Comparison of ENCODE assay signal across 12 mouse cellular contexts in the genomic region with DNA sequence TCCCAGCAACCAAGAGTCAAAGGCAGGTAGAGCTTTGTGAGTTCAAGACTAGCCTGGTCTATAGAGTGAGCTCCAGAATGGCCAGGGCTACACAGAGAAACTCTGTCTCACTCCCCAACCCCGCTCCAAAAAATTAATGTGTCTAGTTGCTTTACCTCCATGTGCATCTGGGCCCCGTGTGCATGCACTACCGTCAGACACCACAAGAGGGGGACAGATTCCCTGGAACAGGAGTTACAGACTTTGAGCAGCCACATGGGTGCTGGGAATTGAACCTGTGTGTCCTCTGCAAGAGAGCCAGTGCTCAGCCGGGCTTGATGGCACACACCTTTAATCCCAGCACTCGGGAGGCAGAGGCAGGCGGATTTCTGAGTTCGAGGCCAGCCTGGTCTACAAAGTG. TPM values are rescaled to one million over a fixed set of nuclear protein-coding genes. Genes with fewer than 3 reads are reported as not detected.
DNase-seq lines count a peak whose midpoint lies in the region; TF ChIP-seq lines count a peak whose summit lies in the region.
"Had no signal": no experiment of that assay in that cellular context is flagged by ENCODE, and none has a peak within 500 bp of the region (broad histone marks: within the 10 kb centered on the region; RNA-seq: fewer than 3 reads in every experiment).

No protein-coding gene starts in this region.

- peaks cover 0 to 13% of the 10 kb centered on the region in 2 experiments; a peak in 2 of 4 replicates for H3K36me3 ChIP-seq in MEL (ENCODE audit: control insufficient read depth in 1 of 2, insufficient read depth in 2 of 2, low read length in 2 of 2)
- H3K36me3 ChIP-seq: forebrain, embryonic 10.5 days had no signal

- peak; percentile 74 for TF ChIP-seq RAD21 in MEL (IDR thresholded peaks at IDR 0.05; ENCODE audit: low read depth, low read length)

- H3K9ac ChIP-seq in MEL (ENCODE audit: control insufficient read depth, low read depth, low read length, poor library complexity, severe bottlenecking): no peak overlapping the region

- H3K79me2 ChIP-seq in MEL (ENCODE audit: control insufficient read depth, insufficient read depth, low read length, poor library complexity): no peaks in the 10 kb centered on the region

- H3K4me1 ChIP-seq in lung, adult 2 months (ENCODE audit: control insufficient read depth, insufficient read depth, low read length): no peaks in the 10 kb centered on the region
- H3K4me1 ChIP-seq in MEL (ENCODE audit: control insufficient read depth in 1 of 2, insufficient read depth in 2 of 2, low read length in 2 of 2): peaks cover 2 to 12% of the 10 kb centered on the region in 2 experiments; a peak in 2 of 4 replicates
- peaks cover 2% of the 10 kb centered on the region for H3K4me1 ChIP-seq in cortical plate, adult 2 months (ENCODE audit: control insufficient read depth, insufficient read depth, low read length)

- TF ChIP-seq EP300 in MEL (IDR thresholded peaks at IDR 0.05; ENCODE audit: low read depth in 1 of 2, low read length in 2 of 2): no peak

- no peak for TF ChIP-seq POLR2A in lung, adult 2 months (IDR thresholded peaks at IDR 0.05; ENCODE audit: borderline replicate concordance, extremely low read depth, low read depth, low read length)
- TF ChIP-seq POLR2A in MEL (IDR thresholded peaks at IDR 0.05; ENCODE audit: control insufficient read depth in 1 of 2, insufficient read depth in 1 of 2, low read depth in 1 of 2, low read length in 2 of 2, poor library complexity in 1 of 2): no peak
- no peak for TF ChIP-seq POLR2A in cortical plate, adult 2 months (IDR thresholded peaks at IDR 0.05; ENCODE audit: extremely low read depth, insufficient read depth, low read length)

- H3K9me3 ChIP-seq in MEL (replicated peaks; ENCODE audit: insufficient read depth, low read length): no peaks in the 10 kb centered on the region

- TF ChIP-seq CTCF in lung, adult 2 months (IDR thresholded peaks at IDR 0.05; ENCODE audit: insufficient read depth, low read length): peak; percentile 35
- TF ChIP-seq CTCF in MEL (IDR thresholded peaks at IDR 0.05 in 2 of 3, conservative IDR thresholded peaks at IDR 0.05 in 1 of 3; ENCODE audit: control insufficient read depth in 1 of 3, insufficient read depth in 1 of 3, low read depth in 2 of 3, low read length in 3 of 3, poor library complexity in 1 of 3, severe bottlenecking in 1 of 3): peak; percentile 74 to 77 (median 75)
- TF ChIP-seq CTCF in cortical plate, adult 2 months (IDR thresholded peaks at IDR 0.05; ENCODE audit: extremely low read depth, insufficient read depth, low read length): 0 out of 2 replicates have a peak, but pooled peaks have one; percentile 4

- H3K4me3 ChIP-seq in lung, adult 2 months (replicated peaks; ENCODE audit: extremely low read depth, low read depth, low read length): no peak overlapping the region
- H3K4me3 ChIP-seq in MEL (ENCODE audit: control insufficient read depth in 1 of 2, insufficient read depth in 1 of 2, low read depth in 2 of 2, low read length in 2 of 2): no peak overlapping the region
- no peak overlapping the region for H3K4me3 ChIP-seq in cortical plate, adult 2 months (ENCODE audit: insufficient read depth, low read length)
- H3K4me3 ChIP-seq: forebrain, embryonic 10.5 days had no signal

- H3K27ac ChIP-seq in MEL (ENCODE audit: control insufficient read depth, low read depth, low read length): no peak overlapping the region
- no peak overlapping the region for H3K27ac ChIP-seq in cortical plate, adult 2 months (ENCODE audit: insufficient read depth, low read length)
- H3K27ac ChIP-seq: forebrain, embryonic 10.5 days had no signal

- peaks cover 10% of the 10 kb centered on the region in 2 experiments for H3K27me3 ChIP-seq in MEL (ENCODE audit: control insufficient read depth in 1 of 2, insufficient read depth in 2 of 2, low read length in 2 of 2)

- intact Hi-C loops in left cerebral cortex, postnatal 25 days (cut with DNase I): no loop called here
- intact Hi-C loops in heart, postnatal 10 days (cut with DNase I): no loop called here

- no peak for DNase-seq in lung, adult 2 months
- no peak for DNase-seq in lung, postnatal 10 days
- peak; percentile 75 for DNase-seq in MEL (ENCODE audit: low read depth, low spot score)
- peak; percentile 20 to 56 for DNase-seq in spleen, postnatal 10 days (ENCODE audit: low spot score in 2 of 2)
- no peak for DNase-seq in layer of hippocampus, adult 9-10 months (ENCODE audit: low spot score)
- no peak for DNase-seq in left cerebral cortex, postnatal 25 days (ENCODE audit: low spot score in 2 of 2)
- DNase-seq in heart, postnatal 10 days: no peak
- DNase-seq: midbrain, embryonic 14.5 days had no signal

- 90% methylated on average over 7 of the region's 7 CpGs for WGBS in lung, adult 2 months

TF ChIP-seq in MEL, 35 proteins besides CTCF, POLR2A, EP300 and RAD21:
- TF ChIP-seq MYC (IDR thresholded peaks at IDR 0.05; ENCODE audit: low read depth, low read length): peak; percentile 38; the same call in 1 of the 2 replicates
- peak; percentile 67 for TF ChIP-seq SMC3 (IDR thresholded peaks at IDR 0.05; ENCODE audit: low read depth, low read length)
- no peak for TF ChIP-seq MAX (IDR thresholded peaks at IDR 0.05; ENCODE audit: low read length)
- no peak for TF ChIP-seq NELFE (IDR thresholded peaks at IDR 0.05; ENCODE audit: low read depth, low read length)
- TF ChIP-seq ZC3H11A (IDR thresholded peaks at IDR 0.05; ENCODE audit: low read depth, low read length): peak; percentile 51; the same call in 1 of the 2 replicates
- TF ChIP-seq KAT2A (conservative IDR thresholded peaks at IDR 0.05; ENCODE audit: low read depth, low read length): no peak
- no peak for TF ChIP-seq ZKSCAN1 (IDR thresholded peaks at IDR 0.05; ENCODE audit: low read depth, low read length)
- TF ChIP-seq UBTF (IDR thresholded peaks at IDR 0.05; ENCODE audit: borderline replicate concordance, insufficient read depth, low read depth, low read length): no peak
- TF ChIP-seq ZMIZ1 (IDR thresholded peaks at IDR 0.05; ENCODE audit: low read depth, low read length): no peak
- no peak for TF ChIP-seq ETS1 (IDR thresholded peaks at IDR 0.05; ENCODE audit: low read depth, low read length)
- no peak for TF ChIP-seq CHD1 (IDR thresholded peaks at IDR 0.05; ENCODE audit: low read depth, low read length)
- no peak for TF ChIP-seq TAL1 (IDR thresholded peaks at IDR 0.05; ENCODE audit: low read length)

RNA-seq across cellular contexts. Expression of a gene that starts 17.0 kb away (rescaled TPM):
- not detected in 2 replicates for polyA plus RNA-seq in lung, adult 2 months (2012; rRNA removed)
- total RNA-seq in MEL (2012; rRNA removed): 0.07 TPM in 1 of 2 replicates, not detected in the other
- polyA plus RNA-seq in MEL (2012; ENCODE audit: insufficient read depth in 1 of 2, insufficient read length in 2 of 2, low read depth in 1 of 2, low replicate concordance in 2 of 2, missing spikeins in 1 of 2): under 1 TPM in 1 of 2 experiments, not detected in 1; 0.01 TPM
- not detected in 2 replicates for polyA plus RNA-seq in cortical plate, adult 2 months (2012; rRNA removed)
- total RNA-seq in left cerebral cortex, postnatal 25 days (2021): under 1 TPM; 0.09 to 0.14 TPM
- under 1 TPM in 1 of 2 experiments, not detected in 1; 0.05 TPM for total RNA-seq in heart, postnatal 10 days (2021)
- polyA plus RNA-seq: forebrain, embryonic 10.5 days; heart, embryonic 16.5 days; midbrain, embryonic 14.5 days had no signal

RNA-seq across cellular contexts. Expression of a gene that starts 17.5 kb away (rescaled TPM):
- polyA plus RNA-seq in lung, adult 2 months (2012; rRNA removed): 27.7 and 29.8 TPM in 2 replicates
- 16.4 and 17.1 TPM in 2 replicates for total RNA-seq in MEL (2012; rRNA removed)
- polyA plus RNA-seq in MEL (2012; ENCODE audit: insufficient read depth in 1 of 2, insufficient read length in 2 of 2, low read depth in 1 of 2, low replicate concordance in 2 of 2, missing spikeins in 1 of 2): 100 to 1,000 TPM in 1 of 2 experiments, 10 to 100 TPM in 1; 30.8 to 123 TPM
- 27.7 and 28.5 TPM in 2 replicates for polyA plus RNA-seq in cortical plate, adult 2 months (2012; rRNA removed)
- total RNA-seq in left cerebral cortex, postnatal 25 days (2021): 10 to 100 TPM; 42.6 to 42.8 TPM
- 10 to 100 TPM; 33.4 to 33.5 TPM for total RNA-seq in heart, postnatal 10 days (2021)

RNA-seq across cellular contexts. Expression of a gene that starts 50.2 kb away (rescaled TPM):
- 3.2 and 4.8 TPM in 2 replicates for polyA plus RNA-seq in lung, adult 2 months (2012; rRNA removed)
- 5.4 and 7.5 TPM in 2 replicates for total RNA-seq in MEL (2012; rRNA removed)
- 1 to 10 TPM in 1 of 2 experiments, not detected in 1; 7.4 TPM for polyA plus RNA-seq in MEL (2012; ENCODE audit: insufficient read depth in 1 of 2, insufficient read length in 2 of 2, low read depth in 1 of 2, low replicate concordance in 2 of 2, missing spikeins in 1 of 2)
- 10.0 and 12.5 TPM in 2 replicates for polyA plus RNA-seq in cortical plate, adult 2 months (2012; rRNA removed)
- 10 to 100 TPM; 11.9 to 13.6 TPM for total RNA-seq in left cerebral cortex, postnatal 25 days (2021)
- 1 to 10 TPM; 8.4 to 9.4 TPM for total RNA-seq in heart, postnatal 10 days (2021)

RNA-seq across cellular contexts. Expression of a gene that starts 50.5 kb away (rescaled TPM):
- polyA plus RNA-seq in lung, adult 2 months (2012; rRNA removed): not detected in 2 replicates
- total RNA-seq in MEL (2012; rRNA removed): not detected in 2 replicates
- polyA plus RNA-seq in MEL (2012; ENCODE audit: insufficient read depth in 1 of 2, insufficient read length in 2 of 2, low read depth in 1 of 2, low replicate concordance in 2 of 2, missing spikeins in 1 of 2): not detected
- polyA plus RNA-seq in cortical plate, adult 2 months (2012; rRNA removed): not detected in 2 replicates
- not detected for total RNA-seq in left cerebral cortex, postnatal 25 days (2021)
- total RNA-seq in heart, postnatal 10 days (2021): not detected
- total RNA-seq: layer of hippocampus, adult 8-10 months had no signal
- polyA plus RNA-seq: forebrain, embryonic 10.5 days; heart, embryonic 16.5 days; midbrain, embryonic 14.5 days had no signal

Comparison
In these comparisons a context has a peak if more than half of its experiments do, and no peak if none do; other contexts are left out.
1. DNase-seq: peak in MEL (single experiment) and spleen, postnatal 10 days (2 of 2); none in lung, adult 2 months (single experiment), lung, postnatal 10 days (single experiment), layer of hippocampus, adult 9-10 months (single experiment), left cerebral cortex, postnatal 25 days (0 of 2) and heart, postnatal 10 days (0 of 2).
2. CTCF ChIP-seq: peak in every context shown above with its lines; median percentile 75 in MEL; 35 in lung, adult 2 months; 4 in cortical plate, adult 2 months.